9 mouse cellular contexts compared by ENCODE assay signal in the genomic region with DNA sequence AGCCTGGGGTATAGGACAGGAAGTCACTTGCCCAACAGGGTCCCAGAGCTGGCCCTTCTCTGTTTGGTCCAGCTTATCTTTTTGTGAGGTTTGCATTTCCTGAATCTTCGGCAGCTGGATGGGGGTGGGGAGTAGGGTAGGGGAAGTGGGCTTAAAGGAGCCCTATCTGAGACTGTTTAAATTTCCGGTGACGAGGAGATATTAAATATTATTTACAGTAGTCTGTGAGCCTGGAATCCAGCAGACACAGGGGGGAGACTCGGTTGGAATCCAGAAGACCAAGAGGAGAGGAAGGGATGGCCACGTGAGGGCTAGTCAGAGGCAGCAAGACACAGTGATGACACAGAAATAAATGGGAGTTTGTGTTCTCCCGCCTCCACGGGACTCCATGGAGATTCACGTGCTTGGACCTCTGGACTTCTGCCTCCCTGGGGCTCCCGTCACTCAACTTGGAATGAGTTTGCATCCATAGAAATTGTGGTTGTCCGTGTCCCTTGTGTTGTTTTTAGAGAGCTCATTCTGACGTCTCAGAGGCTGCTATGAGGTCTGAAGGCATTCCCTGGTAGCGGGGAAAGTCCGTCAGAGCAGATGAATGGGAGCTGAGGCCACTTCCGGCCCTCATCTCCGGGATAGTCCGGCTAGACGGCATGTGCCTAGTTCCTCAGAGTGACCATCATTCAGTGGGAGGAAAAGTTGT.
DNase-seq lines count a peak whose midpoint lies in the region; ATAC-seq lines count a peak whose summit lies in the region.
"Had no signal": no experiment of that assay in that cellular context is flagged by ENCODE, and none has a peak within 500 bp of the region (broad histone marks: within the 10 kb centered on the region; RNA-seq: fewer than 3 reads in every experiment).

No protein-coding gene starts in this region.

- peak overlapping the region; percentile 58 for H3K27ac ChIP-seq in liver, embryonic 13.5 days
- H3K27ac ChIP-seq: left cerebral cortex, adult 2 months had no signal

- peaks cover 48% of the 10 kb centered on the region for H3K4me1 ChIP-seq in liver, embryonic 13.5 days (replicated peaks)

- no peaks in the 10 kb centered on the region for H3K36me3 ChIP-seq in liver, embryonic 13.5 days

- no peaks in the 10 kb centered on the region for H3K9me3 ChIP-seq in liver, embryonic 13.5 days (replicated peaks)

- WGBS in liver, embryonic 13.5 days (ENCODE audit: insufficient replicate concordance) = 12% methylated on average over 17 of the region's 17 CpGs

- H3K4me3 ChIP-seq in liver, embryonic 13.5 days (replicated peaks) = no peak overlapping the region
- H3K4me3 ChIP-seq: left cerebral cortex, adult 2 months had no signal

- H3K4me2 ChIP-seq in liver, embryonic 13.5 days = peak overlapping the region; percentile 29

- no peak overlapping the region for H3K9ac ChIP-seq in liver, embryonic 13.5 days

- H3K27me3 ChIP-seq in liver, embryonic 13.5 days = no peaks in the 10 kb centered on the region

- peak; percentile 68 for ATAC-seq in liver, embryonic 13.5 days (ENCODE audit: low read depth)

- peak; percentile 9 to 16 for DNase-seq in urinary bladder, adult 18-20 months (ENCODE audit: low spot score in 2 of 2)
- no peak for DNase-seq in urinary bladder, postnatal 10 days (ENCODE audit: low spot score)
- DNase-seq in heart, postnatal 4 days = peak; percentile 40
- DNase-seq in liver, embryonic 13.5 days = no peak
- no peak for DNase-seq in layer of hippocampus, postnatal 14 days (ENCODE audit: low spot score in 2 of 2)
- DNase-seq in neural tube, embryonic 10.5 days (ENCODE audit: extremely low spot score, low spot score) = no peak
- DNase-seq in cerebellum, adult 9-11 months = no peak
- no peak for DNase-seq in layer of hippocampus, adult 8-10 months (ENCODE audit: low spot score in 2 of 2)

Comparison
In these comparisons a context has a peak if more than half of its experiments do, and no peak if none do; other contexts are left out.
1. DNase-seq: peak in urinary bladder, adult 18-20 months (2 of 2) and heart, postnatal 4 days (single experiment); none in urinary bladder, postnatal 10 days (single experiment), liver, embryonic 13.5 days (single experiment), layer of hippocampus, postnatal 14 days (0 of 2), neural tube, embryonic 10.5 days (single experiment), cerebellum, adult 9-11 months (single experiment) and layer of hippocampus, adult 8-10 months (0 of 2).